Mouse (Mus musculus) ES-Bruce4 (cell line): ENCODE data around the gene Clcn1.

Experiments used
- CTCF ChIP-seq: IDR thresholded peaks from one replicate; pipeline ENCODE4 v1.8.1; 2011; ENCODE audit warnings: low read depth, low read length
- POLR2A ChIP-seq: IDR thresholded peaks from one replicate; pipeline ENCODE4 v1.8.1; 2011; ENCODE audit warnings: low read length; ENCODE audit not compliant: insufficient read depth

DNA sequence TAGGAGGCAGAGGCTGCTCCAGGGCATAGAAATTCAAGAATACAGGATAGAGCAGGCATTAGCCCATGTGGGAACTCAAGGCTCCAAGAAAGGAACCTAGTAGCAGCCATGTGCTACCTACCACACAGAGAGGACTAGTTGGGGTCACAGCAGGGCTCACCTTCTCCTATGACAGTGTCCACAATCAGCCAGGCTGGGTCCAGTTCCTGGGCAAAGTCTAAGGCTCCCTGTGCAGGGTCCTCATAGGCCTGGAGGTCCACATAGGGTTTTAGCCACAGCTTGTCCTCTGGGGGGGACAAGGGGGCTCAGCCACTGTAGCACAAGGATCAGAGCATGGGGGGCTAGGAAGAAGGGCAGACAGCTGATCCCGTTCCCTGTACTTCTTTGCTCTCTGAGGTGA, 76.0 kb downstream of the Clcn1 start:
- TF ChIP-seq CTCF = no peak
- TF ChIP-seq POLR2A = no peak
